Mouse (Mus musculus) C2C12 (cell line): Measurements from ENCODE around the gene Usp6nl.

Source experiments
- CEBPB ChIP-seq: IDR thresholded peaks from one replicate; pipeline ENCODE4 v1.6.1; 2011; ENCODE audit warnings: low read depth, mild to moderate bottlenecking, control low read depth, moderate library complexity
- CTCF ChIP-seq: IDR thresholded peaks from one replicate; pipeline ENCODE4 v1.5.1; 2011; ENCODE audit not compliant: control insufficient read depth, insufficient read depth, insufficient read length
- FOSL1 ChIP-seq: IDR thresholded peaks from one replicate; pipeline ENCODE4 v1.8.0; 2011; ENCODE audit warnings: mild to moderate bottlenecking, low read length; ENCODE audit not compliant: poor library complexity, insufficient read depth, severe bottlenecking
- MAX ChIP-seq: IDR thresholded peaks from one replicate; pipeline ENCODE4 v1.6.1; 2011; ENCODE audit warnings: mild to moderate bottlenecking, control low read depth
- MYOD1 ChIP-seq: IDR thresholded peaks from one replicate; pipeline ENCODE4 v1.6.1; 2011; ENCODE audit warnings: low read depth; ENCODE audit not compliant: control insufficient read depth, insufficient read length
- MYOG ChIP-seq: IDR thresholded peaks from one replicate; pipeline ENCODE4 v1.6.1; 2011; ENCODE audit not compliant: control insufficient read depth, insufficient read length; ENCODE audit errors: extremely low read depth
- USF1 ChIP-seq: IDR thresholded peaks from one replicate; pipeline ENCODE4 v1.6.1; 2011; ENCODE audit warnings: low read depth, mild to moderate bottlenecking, control low read depth, moderate library complexity

- TF ChIP-seq MYOD1 (no peak), CTCF (no peak), USF1 (no peak), MAX (peak; percentile 39), MYOG (no peak), FOSL1 (peak; percentile 14), CEBPB (no peak)
Measured at GRCm38 (mm10) chr2:6378590-6379205, 56.2 kb downstream of the Usp6nl start.
